Mouse (Mus musculus) midbrain, embryonic 15.5 days (tissue): ENCODE results near the gene Stk32b. TPM values are rescaled to one million over a fixed set of nuclear protein-coding genes. Genes with fewer than 3 reads are reported as not detected.

Source experiments
- ATAC-seq: fragments of 200-750 bp; cut with Nextera tagmentation; replicated peaks from 2 replicates; pipeline ENCODE4 v1.8.0; 2017; ENCODE audit warnings: moderate TSS enrichment
- H3K27ac ChIP-seq: fragments of 300-500 bp; sonication (generic); 2 replicates; pipeline ENCODE4 v1.5.1; 2015; ENCODE audit warnings: mild to moderate bottlenecking, inconsistent platforms
- H3K27me3 ChIP-seq: fragments of 300-500 bp; sonication (generic); replicated peaks from 2 replicates; pipeline ENCODE4 v1.6.1; 2015; ENCODE audit warnings: inconsistent platforms
- H3K36me3 ChIP-seq: fragments of 300-500 bp; sonication (generic); replicated peaks from 2 replicates; pipeline ENCODE4 v1.6.1; 2015; ENCODE audit warnings: inconsistent platforms
- H3K4me1 ChIP-seq: fragments of 300-500 bp; sonication (generic); 2 replicates; pipeline ENCODE4 v1.6.1; 2015; ENCODE audit warnings: inconsistent platforms
- H3K4me2 ChIP-seq: fragments of 300-500 bp; sonication (generic); 2 replicates; pipeline ENCODE4 v1.6.1; 2015; ENCODE audit warnings: inconsistent platforms, mild to moderate bottlenecking, moderate library complexity
- H3K4me3 ChIP-seq: fragments of 300-500 bp; sonication (generic); 2 replicates; pipeline ENCODE4 v1.5.1; 2015; ENCODE audit warnings: mild to moderate bottlenecking, inconsistent platforms
- H3K9ac ChIP-seq: fragments of 300-500 bp; sonication (generic); 2 replicates; pipeline ENCODE4 v1.6.1; 2015; ENCODE audit warnings: mild to moderate bottlenecking, inconsistent platforms
- H3K9me3 ChIP-seq: fragments of 300-500 bp; sonication (generic); 2 replicates; pipeline ENCODE4 v1.6.1; 2016; ENCODE audit warnings: inconsistent platforms
- WGBS: fragments of 180-500 bp; shearing (Covaris S2); methylation state at CpG from one replicate; pipeline ENCODE4 v1.1.7; 2015; ENCODE audit warnings: mixed read lengths; 5-methylcytosine and 5-hydroxymethylcytosine counted together
- polyA plus RNA-seq: library from polyadenylated mRNA; unstranded; fragments of >200 nt; fragmentation: Nextera tagmentation; extraction: Ambion mirVana; gene quantifications from 2 replicates; pipeline ENCODE4 v1.2.1, GENCODE M21; 2015

Gene Stk32b
- polyA plus RNA-seq, 1 experiment from 2014 or later = 31.7 TPM

DNA sequence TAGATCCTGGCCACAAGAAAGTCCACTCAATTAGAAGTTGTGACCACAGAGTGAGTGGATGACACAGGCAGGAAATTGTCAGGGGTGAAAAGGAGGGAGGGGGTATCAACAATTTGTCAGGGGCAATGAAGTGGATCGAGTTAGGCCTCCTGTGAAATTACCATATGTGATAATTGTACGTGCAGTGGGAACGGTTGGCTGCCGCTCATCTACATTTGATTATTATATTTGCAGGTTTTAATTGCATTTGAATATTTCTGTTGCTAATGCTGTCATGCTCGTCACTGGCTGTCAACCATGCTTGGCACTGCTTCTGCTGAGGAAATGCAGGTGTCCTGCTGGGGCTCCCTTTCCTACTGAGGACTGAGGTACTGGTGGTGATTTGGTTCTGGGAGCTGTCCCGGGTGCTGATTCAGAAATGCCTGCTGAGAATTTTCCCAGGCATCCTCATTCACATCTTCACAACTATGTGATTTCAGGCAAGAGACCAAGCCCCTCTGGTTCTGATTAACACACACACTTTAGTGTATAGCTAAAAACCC is 159.6 kb downstream of the Stk32b start:
- H3K27ac ChIP-seq = no peak overlapping the region
- H3K4me2 ChIP-seq = no peak overlapping the region
- no peaks in the 10 kb centered on the region for H3K4me1 ChIP-seq
- H3K36me3 ChIP-seq = no peaks in the 10 kb centered on the region
- WGBS = 58% methylated on average over 6 of the region's 6 CpGs
- 0 out of 2 replicates have a peak, but pooled peaks have one; percentile 20 for ATAC-seq
- no peaks in the 10 kb centered on the region for H3K27me3 ChIP-seq
- H3K9ac ChIP-seq = no peak overlapping the region
- H3K9me3 ChIP-seq = no peaks in the 10 kb centered on the region
- H3K4me3 ChIP-seq = no peak overlapping the region

DNA sequence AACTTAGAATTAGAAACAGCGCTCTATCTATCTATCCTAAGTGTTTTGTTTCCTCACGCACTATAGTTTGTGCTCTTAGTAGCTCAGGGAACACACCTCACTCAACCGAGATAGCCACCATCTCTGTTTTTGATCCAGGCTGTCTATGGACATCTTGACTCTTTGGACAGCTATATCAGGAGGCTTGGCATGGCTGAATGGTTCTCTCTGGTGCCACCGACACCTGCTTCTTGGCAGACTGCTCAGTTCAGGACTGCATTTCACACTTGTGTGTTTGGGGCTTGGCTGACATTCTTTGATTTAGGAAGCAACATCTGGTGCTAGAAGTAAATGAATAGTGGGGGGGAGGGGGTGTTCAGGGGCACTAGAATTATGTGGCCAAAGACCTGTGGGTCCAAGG is 162.7 kb downstream of the Stk32b start:
- H3K36me3 ChIP-seq = no peaks in the 10 kb centered on the region
- no peak overlapping the region for H3K4me2 ChIP-seq
- 88% methylated on average over 4 of the region's 4 CpGs for WGBS
- H3K9me3 ChIP-seq = no peaks in the 10 kb centered on the region
- ATAC-seq = no peak
- no peak overlapping the region for H3K27ac ChIP-seq
- H3K9ac ChIP-seq = no peak overlapping the region
- no peaks in the 10 kb centered on the region for H3K27me3 ChIP-seq
- no peaks in the 10 kb centered on the region for H3K4me1 ChIP-seq
- no peak overlapping the region for H3K4me3 ChIP-seq

DNA sequence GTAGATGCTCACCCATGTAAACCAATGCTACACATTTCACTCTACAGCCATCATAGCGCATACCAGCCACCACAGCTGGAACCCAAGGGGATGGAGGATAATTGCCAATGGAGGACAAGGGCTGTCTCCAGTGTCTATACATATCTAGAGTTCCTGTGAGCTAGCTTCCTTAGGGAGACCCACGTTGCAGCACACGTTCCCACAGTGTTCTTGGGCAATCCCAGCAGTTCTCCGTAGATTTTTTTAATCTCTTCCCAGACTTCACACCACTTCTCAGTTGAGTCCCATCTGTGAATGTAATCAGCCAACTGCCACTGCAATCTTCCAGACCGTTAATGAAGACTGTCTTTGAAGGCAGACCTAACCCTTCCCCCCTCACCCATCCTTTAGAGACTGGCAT is 165.3 kb downstream of the Stk32b start:
- 78% methylated on average over 5 of the region's 5 CpGs for WGBS
- H3K27me3 ChIP-seq = no peaks in the 10 kb centered on the region
- H3K9ac ChIP-seq = no peak overlapping the region
- H3K4me3 ChIP-seq = no peak overlapping the region
- no peaks in the 10 kb centered on the region for H3K4me1 ChIP-seq
- H3K4me2 ChIP-seq = no peak overlapping the region
- ATAC-seq = no peak
- no peaks in the 10 kb centered on the region for H3K36me3 ChIP-seq
- no peaks in the 10 kb centered on the region for H3K9me3 ChIP-seq
- no peak overlapping the region for H3K27ac ChIP-seq

DNA sequence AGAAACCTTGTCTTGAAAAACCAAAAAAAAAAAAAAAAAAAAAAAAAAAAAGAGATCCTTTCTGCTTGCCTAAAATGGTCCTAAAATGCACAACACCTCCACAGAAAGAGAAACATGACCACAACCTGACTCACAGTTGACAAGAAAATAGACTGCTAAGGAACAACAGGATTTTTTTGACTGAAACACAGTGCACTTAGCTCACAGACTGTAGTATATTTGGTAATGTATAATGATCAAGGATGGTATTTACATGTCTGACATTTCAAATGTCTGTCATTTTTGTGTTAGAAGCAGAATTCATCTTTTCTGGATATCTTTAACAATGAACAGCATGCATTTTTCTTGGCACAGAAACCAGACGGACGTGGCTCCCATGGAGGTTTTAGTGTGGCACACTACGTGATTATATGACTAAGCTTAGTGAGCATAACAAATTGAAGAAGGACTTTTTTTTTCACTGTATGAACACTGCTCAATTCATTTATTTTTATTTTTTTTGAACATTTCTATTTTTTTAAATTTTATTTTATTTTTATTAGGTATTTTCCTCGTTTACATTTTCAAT is 181.2 kb downstream of the Stk32b start:
- no peak for ATAC-seq
- WGBS = 80% methylated on average over 4 of the region's 4 CpGs
- Histone ChIP-seq H3K4me3 (no peak overlapping the region), H3K4me2 (no peak overlapping the region), H3K27me3 (no peaks in the 10 kb centered on the region), H3K9ac (no peak overlapping the region), H3K4me1 (no peaks in the 10 kb centered on the region), H3K36me3 (no peaks in the 10 kb centered on the region), H3K27ac (no peak overlapping the region), H3K9me3 (no peaks in the 10 kb centered on the region)

DNA sequence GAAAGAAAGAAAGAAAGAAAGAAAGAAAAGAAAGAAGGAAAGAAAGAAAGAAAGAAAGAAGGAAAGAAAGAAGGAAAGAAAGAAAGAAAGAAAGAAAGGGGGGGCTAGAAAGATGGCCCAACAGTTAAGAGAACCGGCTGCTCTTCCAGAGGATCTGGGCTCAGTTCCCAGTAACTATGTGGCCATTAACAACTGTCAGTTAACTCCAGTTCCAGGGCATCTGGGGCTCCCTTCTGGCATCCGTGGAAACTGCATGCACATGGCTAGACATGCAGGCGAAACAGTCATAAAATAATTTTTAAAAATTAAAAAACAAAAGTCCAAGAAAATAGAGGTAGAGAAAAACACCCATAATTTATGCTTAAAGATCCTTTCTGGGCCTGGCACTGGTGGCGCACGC is 181.7 kb downstream of the Stk32b start:
- H3K36me3 ChIP-seq = no peaks in the 10 kb centered on the region
- no peak overlapping the region for H3K9ac ChIP-seq
- H3K27ac ChIP-seq = no peak overlapping the region
- no peak overlapping the region for H3K4me2 ChIP-seq
- H3K4me1 ChIP-seq = no peaks in the 10 kb centered on the region
- 89% methylated on average over 5 of the region's 5 CpGs for WGBS
- H3K27me3 ChIP-seq = no peaks in the 10 kb centered on the region
- ATAC-seq = no peak
- no peaks in the 10 kb centered on the region for H3K9me3 ChIP-seq
- no peak overlapping the region for H3K4me3 ChIP-seq

GRCm38 (mm10) chr5:37525363-37525762 is 191.6 kb downstream of the Stk32b start:
- ATAC-seq = no peak
- H3K9ac ChIP-seq = no peak overlapping the region
- H3K4me3 ChIP-seq = no peak overlapping the region
- no peak overlapping the region for H3K4me2 ChIP-seq
- 75% methylated on average over 5 of the region's 5 CpGs for WGBS
- H3K4me1 ChIP-seq = no peaks in the 10 kb centered on the region; the same call in 1 of the 2 replicates
- no peak overlapping the region for H3K27ac ChIP-seq
- no peaks in the 10 kb centered on the region for H3K9me3 ChIP-seq
- H3K27me3 ChIP-seq = no peaks in the 10 kb centered on the region
- no peaks in the 10 kb centered on the region for H3K36me3 ChIP-seq

DNA sequence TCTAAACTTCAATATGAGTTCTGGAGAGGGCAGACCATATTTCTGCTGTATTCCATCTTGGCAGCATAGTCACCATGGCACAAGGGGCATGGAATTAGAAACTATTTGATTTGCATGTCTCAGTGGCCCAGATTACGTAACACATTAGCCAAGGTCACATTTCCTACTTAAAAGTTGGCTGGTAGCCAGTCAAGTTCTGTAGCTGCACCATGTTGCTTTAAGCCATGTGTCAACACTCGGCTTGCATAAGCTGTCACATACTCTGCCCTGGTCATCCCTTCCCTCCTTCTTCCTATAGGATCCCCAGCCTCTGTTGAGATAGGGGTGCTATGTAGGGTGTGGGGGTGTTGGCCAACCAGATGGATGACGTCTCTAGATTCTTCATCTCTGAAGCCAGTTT is 196.5 kb downstream of the Stk32b start:
- Histone ChIP-seq H3K4me2 (no peak overlapping the region), H3K9me3 (no peaks in the 10 kb centered on the region), H3K36me3 (no peaks in the 10 kb centered on the region), H3K4me1 (no peaks in the 10 kb centered on the region), H3K9ac (no peak overlapping the region), H3K4me3 (no peak overlapping the region), H3K27me3 (no peaks in the 10 kb centered on the region), H3K27ac (no peak overlapping the region)
- no peak for ATAC-seq
- 77% methylated on average over 3 of the region's 3 CpGs for WGBS

GRCm38 (mm10) chr5:37512479-37512878 is 204.5 kb downstream of the Stk32b start:
- Histone ChIP-seq H3K27me3 (no peaks in the 10 kb centered on the region), H3K4me3 (no peak overlapping the region), H3K4me2 (no peak overlapping the region), H3K27ac (no peak overlapping the region), H3K4me1 (peaks cover 5% of the 10 kb centered on the region; the same call in 1 of the 2 replicates), H3K9ac (no peak overlapping the region), H3K9me3 (no peaks in the 10 kb centered on the region), H3K36me3 (no peaks in the 10 kb centered on the region)
- ATAC-seq = peak; percentile 79
- WGBS = 54% methylated on average over 2 of the region's 2 CpGs

GRCm38 (mm10) chr5:37506880-37507519 is 210.0 kb downstream of the Stk32b start:
- peak; percentile 58 for ATAC-seq
- no peak overlapping the region for H3K27ac ChIP-seq
- WGBS = 51% methylated on average over 12 of the region's 12 CpGs

GRCm38 (mm10) chr5:37494984-37495476 is 221.9 kb downstream of the Stk32b start:
- Histone ChIP-seq H3K36me3 (no peaks in the 10 kb centered on the region), H3K9ac (no peak overlapping the region), H3K4me3 (no peak overlapping the region), H3K27me3 (no peaks in the 10 kb centered on the region), H3K4me2 (no peak overlapping the region), H3K9me3 (no peaks in the 10 kb centered on the region), H3K27ac (no peak overlapping the region), H3K4me1 (no peaks in the 10 kb centered on the region)
- no peak for ATAC-seq
- 91% methylated on average over 3 of the region's 3 CpGs for WGBS

More at GRCm38 (mm10) chr5:37506880-37507519, 210.0 kb downstream of the Stk32b start:
- Histone ChIP-seq H3K36me3 (no peaks in the 10 kb centered on the region), H3K4me3 (no peak overlapping the region), H3K9ac (no peak overlapping the region), H3K27me3 (no peaks in the 10 kb centered on the region), H3K4me1 (0 out of 2 replicates have a peak, but pooled peaks cover 7% of the 10 kb centered on the region), H3K4me2 (no peak overlapping the region), H3K9me3 (no peaks in the 10 kb centered on the region)

- no peaks in the 10 kb centered on the region for H3K4me1 ChIP-seq
- H3K36me3 ChIP-seq = no peaks in the 10 kb centered on the region
- H3K9ac ChIP-seq = no peak overlapping the region
- no peaks in the 10 kb centered on the region for H3K9me3 ChIP-seq
- H3K27ac ChIP-seq = no peak overlapping the region
- H3K27me3 ChIP-seq = no peaks in the 10 kb centered on the region
- H3K4me3 ChIP-seq = no peak overlapping the region
- 71% methylated on average over 3 of the region's 3 CpGs for WGBS
- ATAC-seq = no peak
- no peak overlapping the region for H3K4me2 ChIP-seq
Observed at GRCm38 (mm10) chr5:37472025-37472608, 244.9 kb downstream of the Stk32b start.

DNA sequence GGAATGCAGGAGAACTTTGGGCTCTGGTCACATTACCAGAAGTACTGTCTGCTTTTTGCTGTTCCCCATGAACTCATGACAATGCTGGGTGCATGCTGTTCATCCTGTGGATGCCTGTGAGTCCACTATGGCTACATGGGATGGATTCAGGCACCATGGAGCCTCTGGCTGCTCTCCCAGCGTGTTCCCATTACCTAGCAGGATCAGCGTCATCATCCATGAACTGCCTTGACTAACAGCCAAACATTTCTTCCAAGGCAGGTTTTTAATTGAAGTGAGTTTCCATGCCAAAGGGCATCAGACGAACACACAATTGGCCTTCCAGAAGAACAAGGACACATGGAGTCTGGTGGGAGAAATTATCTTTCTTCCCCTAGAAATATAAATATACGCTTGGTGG is 245.4 kb downstream of the Stk32b start:
- Histone ChIP-seq H3K4me3 (no peak overlapping the region), H3K4me2 (no peak overlapping the region), H3K36me3 (no peaks in the 10 kb centered on the region), H3K27ac (no peak overlapping the region), H3K27me3 (no peaks in the 10 kb centered on the region), H3K4me1 (no peaks in the 10 kb centered on the region), H3K9me3 (no peaks in the 10 kb centered on the region), H3K9ac (no peak overlapping the region)
- ATAC-seq = no peak
- WGBS = 83% methylated on average over 4 of the region's 4 CpGs
